Mouse (Mus musculus): ENCODE results near the gene Wipf3.

DNA sequence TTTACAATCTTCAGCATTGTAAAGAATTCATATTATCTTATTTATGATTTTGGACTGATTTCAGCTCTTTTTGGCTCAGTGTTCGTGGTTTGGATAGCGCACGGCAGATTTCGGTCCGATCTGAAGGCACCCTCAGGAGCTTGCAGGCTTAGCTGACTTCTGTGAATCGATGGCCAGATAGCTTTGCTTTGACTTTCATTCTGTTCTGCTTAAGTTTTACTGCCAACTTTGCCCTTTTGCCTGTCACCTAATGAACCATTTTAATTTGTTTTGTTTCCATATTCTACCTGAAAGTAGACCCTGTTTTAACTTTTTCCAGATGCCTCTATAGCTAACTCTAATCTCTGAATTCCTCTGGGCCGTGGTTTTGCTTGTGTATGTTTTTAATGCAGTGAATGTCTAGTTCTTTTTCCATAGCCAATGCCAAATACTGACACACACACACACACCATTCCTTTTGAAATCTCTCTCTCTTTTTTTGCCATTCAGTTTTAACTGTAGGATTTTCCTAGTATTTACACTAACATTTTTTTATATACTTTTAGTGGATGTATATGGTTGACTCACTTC, 15.9 kb downstream of the Wipf3 start:
- TF ChIP-seq HCFC1 (IDR thresholded peaks at IDR 0.05; ENCODE audit: borderline replicate concordance, insufficient read depth, low read length) (no peak), ZC3H11A (IDR thresholded peaks at IDR 0.05; ENCODE audit: borderline replicate concordance, low read depth, low read length) (no peak), ZNF384 (IDR thresholded peaks at IDR 0.05; ENCODE audit: low read depth, low read length) (no peak), CHD2 (IDR thresholded peaks at IDR 0.05; ENCODE audit: low read depth, low read length) (no peak)

Data from ES-E14 (cell line).